Mouse (Mus musculus): Measurements from ENCODE around the gene Atp4a. TPM values are rescaled to one million over a fixed set of nuclear protein-coding genes. Genes with fewer than 3 reads are reported as not detected.

Gene Atp4a
- polyA plus RNA-seq, 1 experiment from 2014 or later: 0.60 TPM

DNA sequence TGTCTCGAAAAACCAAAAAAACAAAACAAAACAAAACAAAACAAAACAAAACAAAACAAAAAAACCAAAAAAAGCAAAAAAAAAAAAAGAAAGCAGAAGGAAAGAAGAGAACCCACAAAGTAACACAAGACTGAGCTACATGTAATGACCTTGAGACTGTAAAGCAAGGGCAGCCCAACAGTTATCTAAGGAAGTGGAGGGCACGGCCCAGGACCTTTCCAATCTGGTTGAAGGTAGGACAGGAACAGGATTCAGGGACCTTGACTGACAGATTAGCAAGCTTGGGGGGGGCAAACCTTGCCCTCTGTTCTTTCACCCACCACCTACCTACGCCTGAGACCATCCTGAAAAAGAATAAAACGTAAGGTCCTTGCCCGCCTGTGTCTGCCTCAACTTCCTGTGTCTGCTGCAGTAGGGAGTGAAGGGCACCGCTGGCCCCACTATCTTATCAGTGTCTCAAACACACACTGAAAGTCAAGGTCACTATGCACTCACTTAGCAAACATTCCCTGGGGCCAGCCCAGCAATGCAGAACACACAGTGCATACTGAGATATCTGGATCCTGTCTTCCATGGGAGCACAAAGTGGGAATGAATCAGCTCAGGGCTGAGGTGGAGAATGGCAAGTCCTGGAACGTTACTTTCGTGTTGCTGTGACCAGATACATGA is 5.7 kb upstream of the Atp4a start:
- ATAC-seq (ENCODE audit: insufficient number of reproducible peaks, insufficient read depth, low FRiP score, low TSS enrichment, low read depth): no peak
- Histone ChIP-seq H3K27me3 (0 out of 2 replicates have a peak, but pooled peaks cover 4% of the 10 kb centered on the region), H3K4me1 (replicated peaks) (no peaks in the 10 kb centered on the region), H3K27ac (no peak overlapping the region), H3K36me3 (no peaks in the 10 kb centered on the region), H3K4me2 (no peak overlapping the region), H3K9ac (replicated peaks) (no peak overlapping the region), H3K9me3 (peaks cover 3% of the 10 kb centered on the region; the same call in 1 of the 2 replicates), H3K4me3 (replicated peaks) (no peak overlapping the region)
- WGBS: 82% methylated on average over 8 of the region's 8 CpGs

DNA sequence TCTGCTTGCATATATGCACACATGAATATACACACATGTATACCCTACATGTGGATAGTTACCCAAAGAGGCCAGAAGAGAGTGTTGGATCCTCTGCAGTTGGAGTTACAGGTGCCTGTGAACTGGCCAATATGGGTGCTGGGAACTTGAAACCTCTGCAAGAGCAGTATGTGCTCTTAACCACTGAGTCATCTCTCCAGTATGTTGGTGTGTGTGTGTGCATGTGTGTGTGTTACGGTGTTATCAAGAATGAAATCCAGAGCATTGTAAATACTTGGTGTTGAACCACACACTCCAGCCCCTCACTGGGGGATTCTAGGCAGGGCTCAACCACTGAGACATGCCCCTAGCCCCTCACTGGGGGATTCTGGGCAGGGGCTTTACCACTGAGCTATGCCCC is 4.6 kb upstream of the Atp4a start:
- 84% methylated on average over 1 of the region's 1 CpGs for WGBS
- Histone ChIP-seq H3K9me3 (no peaks in the 10 kb centered on the region), H3K4me2 (no peak overlapping the region), H3K4me3 (replicated peaks) (no peak overlapping the region), H3K36me3 (no peaks in the 10 kb centered on the region), H3K9ac (replicated peaks) (no peak overlapping the region), H3K27ac (no peak overlapping the region), H3K27me3 (0 out of 2 replicates have a peak, but pooled peaks cover 4% of the 10 kb centered on the region), H3K4me1 (replicated peaks) (no peaks in the 10 kb centered on the region)
- ATAC-seq (ENCODE audit: insufficient number of reproducible peaks, insufficient read depth, low FRiP score, low TSS enrichment, low read depth): no peak

DNA sequence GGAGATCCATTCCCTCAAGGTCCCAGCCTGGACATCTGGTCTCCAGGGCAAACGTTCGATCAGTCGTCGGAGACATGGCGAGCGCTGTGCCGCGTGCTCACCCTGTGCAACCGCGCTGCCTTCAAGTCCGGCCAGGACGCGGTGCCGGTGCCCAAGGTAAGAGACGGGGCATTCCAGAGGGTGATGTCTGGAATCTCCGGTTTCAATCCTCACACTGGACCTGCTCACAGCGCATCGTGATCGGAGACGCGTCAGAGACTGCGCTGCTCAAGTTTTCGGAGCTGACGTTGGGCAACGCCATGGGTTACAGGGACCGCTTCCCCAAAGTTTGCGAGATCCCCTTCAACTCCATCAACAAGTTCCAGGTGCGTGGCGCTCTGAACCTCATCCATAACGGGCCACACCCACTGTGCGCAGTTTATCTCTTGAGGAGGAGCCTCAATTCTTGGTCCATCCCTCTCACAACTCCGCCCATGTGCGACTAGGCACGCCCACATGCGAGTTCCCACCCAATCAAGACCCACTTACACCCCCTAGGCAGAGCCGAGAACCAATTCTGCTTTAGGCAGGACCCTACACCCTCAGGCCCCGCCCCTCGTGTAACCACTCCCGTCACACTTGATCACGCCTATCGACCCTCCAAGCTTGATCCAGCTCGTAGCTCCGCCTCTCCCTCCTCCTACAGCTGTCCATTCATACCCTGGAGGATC is 5.2 kb downstream of the Atp4a start:
- Histone ChIP-seq H3K4me2 (peak overlapping the region; percentile 60), H3K36me3 (no peaks in the 10 kb centered on the region), H3K27ac (no peak overlapping the region), H3K4me1 (replicated peaks) (0 out of 2 replicates have a peak, but pooled peaks cover 7% of the 10 kb centered on the region), H3K9me3 (no peaks in the 10 kb centered on the region), H3K4me3 (replicated peaks) (peak overlapping the region; percentile 36), H3K9ac (replicated peaks) (no peak overlapping the region), H3K27me3 (peaks cover 48% of the 10 kb centered on the region)
- 4% methylated on average over 43 of the region's 43 CpGs for WGBS
- ATAC-seq (ENCODE audit: insufficient number of reproducible peaks, insufficient read depth, low FRiP score, low TSS enrichment, low read depth): peak; percentile 89

DNA sequence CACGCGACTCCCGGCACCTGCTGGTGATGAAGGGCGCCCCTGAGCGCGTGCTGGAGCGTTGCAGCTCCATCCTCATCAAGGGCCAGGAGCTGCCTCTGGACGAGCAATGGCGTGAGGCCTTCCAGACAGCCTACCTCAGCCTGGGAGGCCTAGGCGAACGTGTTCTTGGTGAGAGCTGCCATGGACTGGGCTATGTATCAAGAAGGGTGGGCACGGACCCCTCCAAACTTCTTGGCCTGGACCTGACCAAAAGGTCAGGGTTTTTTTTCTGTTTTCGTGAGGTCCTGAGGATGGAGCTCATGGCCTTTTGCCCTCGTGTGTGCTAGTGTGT is 5.7 kb downstream of the Atp4a start:
- no peak overlapping the region for H3K27ac ChIP-seq
- H3K36me3 ChIP-seq: no peaks in the 10 kb centered on the region
- no peaks in the 10 kb centered on the region for H3K9me3 ChIP-seq
- ATAC-seq (ENCODE audit: insufficient number of reproducible peaks, insufficient read depth, low FRiP score, low TSS enrichment, low read depth): peak; percentile 38; the same call in 1 of the 2 replicates
- H3K4me3 ChIP-seq (replicated peaks): peak overlapping the region; percentile 36
- H3K4me1 ChIP-seq (replicated peaks): 0 out of 2 replicates have a peak, but pooled peaks cover 7% of the 10 kb centered on the region
- WGBS: 9% methylated on average over 14 of the region's 14 CpGs
- no peak overlapping the region for H3K9ac ChIP-seq (replicated peaks)
- peaks cover 48% of the 10 kb centered on the region for H3K27me3 ChIP-seq
- peak overlapping the region; percentile 60 for H3K4me2 ChIP-seq

DNA sequence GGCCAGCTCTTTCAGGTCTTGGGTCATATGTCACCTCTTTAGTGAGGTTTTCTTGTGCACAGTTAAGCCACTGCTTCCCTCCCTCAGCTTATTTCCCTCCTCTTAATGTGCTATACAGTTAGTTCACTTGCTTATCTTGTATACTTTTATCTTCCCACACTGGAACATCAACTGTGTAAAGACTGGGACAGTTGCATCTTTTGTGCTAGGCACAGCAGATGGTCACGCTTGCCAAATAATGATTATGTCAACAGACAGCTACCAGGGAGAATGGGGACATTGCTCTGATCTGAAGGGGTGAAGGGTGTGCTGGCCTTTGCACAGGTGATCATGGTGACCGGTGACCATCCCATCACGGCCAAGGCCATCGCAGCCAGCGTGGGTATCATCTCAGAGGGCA is 7.7 kb downstream of the Atp4a start:
- Histone ChIP-seq H3K36me3 (no peaks in the 10 kb centered on the region), H3K4me2 (no peak overlapping the region), H3K9ac (replicated peaks) (no peak overlapping the region), H3K9me3 (no peaks in the 10 kb centered on the region), H3K27me3 (peaks cover 47% of the 10 kb centered on the region), H3K4me3 (replicated peaks) (no peak overlapping the region), H3K27ac (no peak overlapping the region), H3K4me1 (replicated peaks) (peaks cover 11% of the 10 kb centered on the region; the same call in 1 of the 2 replicates)
- 91% methylated on average over 5 of the region's 5 CpGs for WGBS
- ATAC-seq (ENCODE audit: insufficient number of reproducible peaks, insufficient read depth, low FRiP score, low TSS enrichment, low read depth): no peak

DNA sequence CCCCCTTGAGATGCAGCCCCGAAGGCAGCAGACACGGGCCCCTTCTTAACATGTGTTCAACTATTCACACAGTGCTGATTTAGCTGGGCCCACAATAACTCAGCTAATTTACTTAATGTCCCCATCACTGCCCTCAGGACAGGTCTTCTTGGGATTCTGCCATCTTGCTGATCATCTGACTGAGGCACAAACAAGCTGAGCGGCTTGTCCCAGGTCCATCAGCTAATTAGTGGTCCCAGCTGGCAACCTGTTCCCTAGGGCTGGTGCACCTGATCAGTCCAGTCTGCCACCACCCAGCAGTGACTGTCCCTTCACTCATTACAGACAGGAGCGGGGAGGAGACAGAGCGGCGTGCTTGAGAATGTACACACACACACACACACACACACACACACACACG is 9.3 kb downstream of the Atp4a start:
- Histone ChIP-seq H3K27ac (no peak overlapping the region), H3K4me1 (replicated peaks) (peaks cover 11% of the 10 kb centered on the region; the same call in 1 of the 2 replicates), H3K9me3 (no peaks in the 10 kb centered on the region), H3K9ac (replicated peaks) (no peak overlapping the region), H3K36me3 (0 out of 2 replicates have a peak, but pooled peaks cover 6% of the 10 kb centered on the region), H3K4me3 (replicated peaks) (no peak overlapping the region), H3K27me3 (peaks cover 31% of the 10 kb centered on the region), H3K4me2 (no peak overlapping the region)
- ATAC-seq (ENCODE audit: insufficient number of reproducible peaks, insufficient read depth, low FRiP score, low TSS enrichment, low read depth): no peak
- WGBS: 80% methylated on average over 7 of the region's 7 CpGs

DNA sequence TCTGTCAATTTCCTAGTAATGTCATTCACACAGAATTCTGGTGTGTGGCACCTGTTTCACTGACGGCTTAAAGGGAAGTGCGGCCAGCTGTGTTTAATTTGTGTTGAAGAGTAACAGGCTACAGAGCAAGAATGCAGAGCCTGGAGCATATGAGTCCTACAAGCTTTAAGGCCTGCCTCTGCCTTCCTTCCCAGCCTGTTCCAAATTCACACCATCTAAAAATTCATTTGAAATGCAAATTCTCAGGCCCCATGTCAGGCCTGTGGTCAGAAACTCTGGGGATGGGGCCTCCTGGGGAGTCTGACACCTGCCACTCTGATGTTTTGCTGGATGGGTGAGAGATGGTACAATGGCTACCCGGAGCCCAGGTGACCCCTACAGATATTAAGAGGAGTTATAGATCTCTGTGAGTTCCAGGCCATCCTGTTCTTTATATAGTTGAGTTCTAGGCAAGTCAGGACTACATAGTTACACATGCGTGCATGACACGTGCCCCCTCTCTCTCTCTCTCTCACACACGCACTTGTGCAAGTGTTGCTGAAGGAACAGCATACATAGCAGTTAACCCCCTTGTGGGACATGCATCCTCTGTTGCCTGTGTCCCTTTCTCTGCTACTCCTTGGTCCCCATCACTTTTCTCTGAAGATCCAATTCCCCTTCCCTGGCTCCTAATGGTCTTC is 11.4 kb downstream of the Atp4a start:
- H3K9me3 ChIP-seq: no peaks in the 10 kb centered on the region
- ATAC-seq (ENCODE audit: insufficient number of reproducible peaks, insufficient read depth, low FRiP score, low TSS enrichment, low read depth): no peak
- H3K36me3 ChIP-seq: peaks cover 19% of the 10 kb centered on the region
- H3K27ac ChIP-seq: no peak overlapping the region
- H3K4me3 ChIP-seq (replicated peaks): no peak overlapping the region
- peaks cover 8% of the 10 kb centered on the region for H3K4me1 ChIP-seq (replicated peaks)
- no peak overlapping the region for H3K9ac ChIP-seq (replicated peaks)
- WGBS: 59% methylated on average over 6 of the region's 6 CpGs
- no peak overlapping the region for H3K4me2 ChIP-seq
- H3K27me3 ChIP-seq: peaks cover 10% of the 10 kb centered on the region

DNA sequence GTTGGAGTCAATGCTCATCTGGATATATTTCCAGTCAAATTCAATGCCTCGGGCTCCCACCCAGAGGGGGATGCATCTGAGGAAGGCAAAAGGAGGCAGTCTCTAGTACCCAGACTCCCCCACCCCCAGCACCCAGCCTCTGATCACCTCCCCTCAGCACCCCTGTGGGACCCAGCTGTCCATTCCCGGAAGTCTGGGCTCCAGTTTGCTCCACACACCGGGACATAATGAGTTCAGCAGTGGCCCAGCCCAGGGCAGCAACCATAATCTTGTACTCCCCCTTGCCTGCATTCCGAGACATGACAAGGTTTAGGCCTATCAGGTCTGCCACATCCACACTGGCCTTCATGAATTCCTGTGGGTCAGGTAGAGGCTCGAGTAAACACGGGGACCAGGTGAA is 16.2 kb downstream of the Atp4a start:
- Histone ChIP-seq H3K4me2 (peak overlapping the region; percentile 77), H3K36me3 (peaks cover 33% of the 10 kb centered on the region), H3K27me3 (no peaks in the 10 kb centered on the region), H3K4me1 (replicated peaks) (peaks cover 19% of the 10 kb centered on the region), H3K9ac (replicated peaks) (peak overlapping the region; percentile 81), H3K4me3 (replicated peaks) (peak overlapping the region; percentile 73), H3K27ac (no peak overlapping the region), H3K9me3 (no peaks in the 10 kb centered on the region)
- ATAC-seq (ENCODE audit: insufficient number of reproducible peaks, insufficient read depth, low FRiP score, low TSS enrichment, low read depth): no peak
- 79% methylated on average over 6 of the region's 6 CpGs for WGBS

DNA sequence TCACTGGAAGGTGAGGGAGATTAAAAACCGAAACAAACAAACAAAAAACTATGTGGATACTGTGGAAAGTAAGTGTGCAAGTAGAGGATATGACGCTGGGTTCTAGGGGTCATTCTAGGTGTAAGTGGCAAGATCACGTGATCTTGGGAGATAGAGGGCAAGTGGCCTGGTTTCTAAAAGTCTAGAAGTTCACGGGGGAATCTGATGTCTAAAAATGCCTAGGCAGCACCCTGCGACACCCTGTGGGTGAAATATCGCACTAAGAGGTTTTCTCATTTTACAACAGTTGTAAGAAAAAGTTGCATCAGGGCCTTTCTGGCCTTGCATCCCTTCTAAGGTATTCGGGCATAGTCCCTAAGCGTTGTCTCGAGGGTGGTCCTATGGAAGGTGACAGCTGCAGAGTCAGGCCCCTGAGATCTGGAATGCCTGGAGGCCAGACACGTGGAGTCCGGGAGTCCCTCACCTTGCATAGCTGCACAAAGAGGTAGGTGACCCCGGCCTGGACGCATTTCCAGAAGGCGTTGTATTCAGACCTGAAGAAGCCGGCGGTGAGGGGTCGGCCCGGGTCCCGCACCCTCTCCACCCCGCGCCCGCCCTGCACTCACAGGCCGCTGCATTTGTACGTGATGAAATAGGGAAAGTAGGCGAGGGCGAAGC is 16.9 kb downstream of the Atp4a start:
- Histone ChIP-seq H3K4me2 (peak overlapping the region; percentile 77), H3K36me3 (peaks cover 40% of the 10 kb centered on the region), H3K4me3 (replicated peaks) (peak overlapping the region; percentile 73), H3K9me3 (no peaks in the 10 kb centered on the region), H3K27me3 (no peaks in the 10 kb centered on the region), H3K27ac (peak overlapping the region; percentile 88), H3K4me1 (replicated peaks) (peaks cover 15% of the 10 kb centered on the region), H3K9ac (replicated peaks) (peak overlapping the region; percentile 81)
- ATAC-seq (ENCODE audit: insufficient number of reproducible peaks, insufficient read depth, low FRiP score, low TSS enrichment, low read depth): peak; percentile 61
- WGBS: 8% methylated on average over 26 of the region's 26 CpGs

DNA sequence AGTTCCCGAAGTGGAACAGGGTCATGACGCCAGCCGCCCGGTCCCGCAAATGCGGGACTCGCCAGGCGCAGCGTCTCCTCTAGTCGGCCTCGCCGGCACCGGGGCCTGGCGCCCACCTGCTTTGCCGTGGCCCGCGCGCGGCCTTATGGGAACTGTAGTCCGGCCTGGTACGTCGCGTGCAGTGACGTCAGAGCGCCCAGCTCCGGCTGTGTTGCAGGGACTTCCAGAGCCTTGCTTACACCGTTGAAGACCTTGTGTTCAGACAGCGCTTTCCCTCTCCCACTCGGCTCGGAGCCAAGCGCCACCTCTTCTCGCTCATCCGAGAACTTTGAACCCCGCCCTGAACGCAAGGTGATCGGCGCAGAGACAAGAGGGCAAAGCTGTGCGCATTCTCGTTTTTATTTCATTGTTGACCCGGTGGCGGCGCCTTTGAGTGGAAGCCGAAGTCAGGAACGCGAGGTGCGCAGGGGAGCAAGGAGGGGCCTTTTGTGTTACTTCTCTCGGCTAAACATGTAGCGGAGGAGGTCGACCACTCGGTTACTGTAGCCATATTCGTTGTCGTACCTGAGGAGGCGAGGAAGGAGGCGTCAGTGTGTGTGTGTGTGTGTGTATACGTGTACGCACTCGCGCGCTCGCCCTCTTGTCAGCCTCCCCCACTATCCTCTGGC is 17.5 kb downstream of the Atp4a start, which contains the start of gene Tmem147:
TSS of gene Tmem147 (minus strand) at position 145 of the 668 bp plus-strand sequence.
- Histone ChIP-seq H3K4me2 (peak within 1 kb of the TSS; percentile 77), H3K4me3 (replicated peaks) (peak within 1 kb of the TSS; percentile 73), H3K27me3 (no peaks in the 10 kb centered on the region), H3K36me3 (peaks cover 46% of the 10 kb centered on the region), H3K27ac (peak within 1 kb of the TSS; percentile 88), H3K4me1 (replicated peaks) (peaks cover 15% of the 10 kb centered on the region), H3K9me3 (no peaks in the 10 kb centered on the region), H3K9ac (replicated peaks) (peak within 1 kb of the TSS; percentile 81)
- under 1% methylated on average over 60 of the region's 60 CpGs for WGBS
- ATAC-seq (ENCODE audit: insufficient number of reproducible peaks, insufficient read depth, low FRiP score, low TSS enrichment, low read depth): peak; percentile 96

Measured in limb, embryonic 12.5 days (tissue).